Mouse (Mus musculus): ENCODE data around the gene Ppp2r5e. TPM values are rescaled to one million over a fixed set of nuclear protein-coding genes. Genes with fewer than 3 reads are reported as not detected.

The Ppp2r5e gene
- polyA plus RNA-seq, 1 experiment from 2014 or later, result 13.8 TPM

- Histone ChIP-seq H3K27me3 (ENCODE audit: control insufficient read depth, insufficient read depth, low read length) (no peaks in the 10 kb centered on the region), H3K4me2 (ENCODE audit: low read length) (no peak overlapping the region), H3K9ac (ENCODE audit: low read length) (no peak overlapping the region), H3K9me3 (ENCODE audit: control insufficient read depth, low read length) (peaks cover 9% of the 10 kb centered on the region; the same call in 1 of the 2 replicates), H3K4me1 (ENCODE audit: control insufficient read depth in 2 of 2, insufficient read depth in 2 of 2, low read length in 2 of 2) (no peaks in the 10 kb centered on the region), H3K36me3 (ENCODE audit: control insufficient read depth, insufficient read depth, low read length) (no peaks in the 10 kb centered on the region), H3K4me3 (ENCODE audit: control insufficient read depth in 1 of 2, insufficient read depth in 1 of 2, low read depth in 1 of 2, low read length in 2 of 2) (no peak overlapping the region), H3K27ac (replicated peaks in 1 of 2; ENCODE audit: control insufficient read depth in 1 of 2, insufficient read depth in 1 of 2, low read depth in 2 of 2, low read length in 2 of 2) (no peak overlapping the region)
- ATAC-seq (ENCODE audit: insufficient number of reproducible peaks, insufficient read depth, low FRiP score, low read depth), result no peak
- 86% methylated on average over 5 of the region's 5 CpGs for WGBS
Measured at GRCm38 (mm10) chr12:75623292-75623691, 27.2 kb upstream of the Ppp2r5e start.

DNA sequence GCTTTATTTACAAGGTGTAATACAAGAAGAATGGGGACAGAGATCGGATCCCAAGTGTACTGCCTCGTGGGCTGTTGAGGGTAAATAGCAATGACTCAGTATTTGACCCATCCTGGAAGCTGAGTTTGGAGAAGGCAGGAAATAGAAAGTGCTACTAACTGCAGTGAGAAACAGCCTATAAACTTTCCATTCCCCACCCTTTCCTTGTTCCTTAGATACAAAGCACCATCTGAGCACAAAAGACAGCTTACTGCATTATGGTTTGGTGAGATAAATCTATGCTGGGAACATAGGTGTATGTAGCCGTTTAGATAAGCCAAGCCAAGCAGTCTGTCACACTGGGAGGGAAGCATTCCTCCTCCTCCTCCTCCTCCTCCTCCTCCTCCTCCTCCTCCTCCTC lies 26.8 kb upstream of the Ppp2r5e start:
- Histone ChIP-seq H3K9me3 (ENCODE audit: control insufficient read depth, low read length) (peaks cover 9% of the 10 kb centered on the region; the same call in 1 of the 2 replicates), H3K4me3 (ENCODE audit: control insufficient read depth in 1 of 2, insufficient read depth in 1 of 2, low read depth in 1 of 2, low read length in 2 of 2) (no peak overlapping the region), H3K9ac (ENCODE audit: low read length) (no peak overlapping the region), H3K4me1 (ENCODE audit: control insufficient read depth in 2 of 2, insufficient read depth in 2 of 2, low read length in 2 of 2) (no peaks in the 10 kb centered on the region), H3K27me3 (ENCODE audit: control insufficient read depth, insufficient read depth, low read length) (no peaks in the 10 kb centered on the region), H3K27ac (replicated peaks in 1 of 2; ENCODE audit: control insufficient read depth in 1 of 2, insufficient read depth in 1 of 2, low read depth in 2 of 2, low read length in 2 of 2) (no peak overlapping the region), H3K36me3 (ENCODE audit: control insufficient read depth, insufficient read depth, low read length) (no peaks in the 10 kb centered on the region), H3K4me2 (ENCODE audit: low read length) (no peak overlapping the region)
- ATAC-seq (ENCODE audit: insufficient number of reproducible peaks, insufficient read depth, low FRiP score, low read depth), result no peak
- 68% methylated on average over 3 of the region's 3 CpGs for WGBS

DNA sequence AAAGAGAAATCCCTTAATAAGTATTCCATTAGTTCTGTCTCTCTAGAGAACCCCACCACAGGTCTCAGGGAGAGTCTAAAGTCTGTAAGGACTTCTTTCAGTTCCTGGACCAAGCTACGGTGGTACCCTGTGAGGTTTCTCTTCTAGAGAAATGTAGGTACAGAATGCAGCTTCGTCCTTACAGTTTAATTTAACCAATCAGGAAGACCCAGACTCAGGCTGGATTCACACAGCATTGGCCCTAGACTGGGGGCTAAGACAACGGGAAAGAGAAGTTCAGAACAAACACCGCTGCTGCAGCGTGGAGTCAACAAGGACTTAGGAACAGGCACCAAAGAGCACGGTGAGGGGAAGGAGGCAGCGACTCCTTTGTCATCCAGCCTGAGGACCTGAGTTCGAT lies 20.8 kb upstream of the Ppp2r5e start:
- WGBS, result 70% methylated on average over 8 of the region's 8 CpGs
- H3K4me2 ChIP-seq (ENCODE audit: low read length), result no peak overlapping the region
- peaks cover 5% of the 10 kb centered on the region; the same call in 1 of the 2 replicates for H3K9me3 ChIP-seq (ENCODE audit: control insufficient read depth, low read length)
- H3K36me3 ChIP-seq (ENCODE audit: control insufficient read depth, insufficient read depth, low read length), result no peaks in the 10 kb centered on the region
- ATAC-seq (ENCODE audit: insufficient number of reproducible peaks, insufficient read depth, low FRiP score, low read depth), result no peak
- no peak overlapping the region for H3K9ac ChIP-seq (ENCODE audit: low read length)
- H3K4me1 ChIP-seq (ENCODE audit: control insufficient read depth in 2 of 2, insufficient read depth in 2 of 2, low read length in 2 of 2), result no peaks in the 10 kb centered on the region
- no peaks in the 10 kb centered on the region for H3K27me3 ChIP-seq (ENCODE audit: control insufficient read depth, insufficient read depth, low read length)
- H3K4me3 ChIP-seq (ENCODE audit: control insufficient read depth in 1 of 2, insufficient read depth in 1 of 2, low read depth in 1 of 2, low read length in 2 of 2), result no peak overlapping the region
- H3K27ac ChIP-seq (replicated peaks in 1 of 2; ENCODE audit: control insufficient read depth in 1 of 2, insufficient read depth in 1 of 2, low read depth in 2 of 2, low read length in 2 of 2), result no peak overlapping the region

DNA sequence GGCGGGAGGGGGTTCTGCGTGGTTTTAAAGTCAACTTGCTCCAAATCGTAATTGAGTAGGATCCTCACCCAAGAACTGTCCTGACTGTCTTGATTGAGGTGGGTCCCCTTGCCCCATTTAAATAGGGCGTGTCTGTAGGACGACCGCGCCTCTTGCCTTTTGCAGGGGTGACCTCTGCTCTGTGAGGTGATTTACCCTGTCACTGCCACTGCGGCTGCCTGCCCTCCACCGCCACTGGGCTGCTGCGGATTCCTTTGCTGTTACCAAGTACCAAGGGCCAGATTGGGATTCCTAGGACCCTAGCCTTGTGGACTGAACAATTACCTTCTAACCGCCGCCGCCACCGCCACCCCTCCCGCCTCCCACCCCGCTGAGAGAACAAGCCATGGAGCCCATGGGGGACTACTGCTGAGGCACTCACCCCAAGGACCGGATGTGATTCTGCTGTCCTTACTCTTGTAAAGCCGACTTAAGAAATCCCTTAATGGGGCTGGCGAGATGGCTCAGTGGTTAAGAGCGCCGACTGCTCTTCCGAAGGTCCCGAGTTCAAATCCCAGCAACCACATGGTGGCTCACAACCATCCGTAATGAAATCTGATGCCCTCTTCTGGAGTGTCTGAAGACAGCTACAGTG lies 20.2 kb upstream of the Ppp2r5e start:
- H3K27me3 ChIP-seq (ENCODE audit: control insufficient read depth, insufficient read depth, low read length), result no peaks in the 10 kb centered on the region

DNA sequence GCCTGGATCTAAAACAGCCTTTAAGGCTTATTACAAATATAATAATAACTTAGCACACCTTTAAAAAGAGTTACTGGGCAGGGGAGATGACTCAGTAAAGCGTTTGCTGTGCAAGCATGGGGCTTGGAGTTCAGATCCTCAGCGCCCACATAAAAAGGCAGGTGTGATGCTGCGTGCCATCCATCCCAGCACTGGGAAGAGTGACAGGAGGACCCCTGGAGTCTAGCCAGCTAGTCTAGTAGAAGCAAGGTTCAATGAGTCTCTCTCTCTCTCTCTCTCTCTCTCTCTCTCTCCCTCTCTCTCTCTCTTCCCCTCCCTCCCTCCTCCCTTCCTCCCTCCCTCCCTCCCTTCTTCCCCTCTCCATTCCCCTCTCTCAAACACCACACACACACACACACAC lies 19.5 kb upstream of the Ppp2r5e start:
- Histone ChIP-seq H3K4me2 (ENCODE audit: low read length) (peak overlapping the region; percentile 63), H3K9me3 (ENCODE audit: control insufficient read depth, low read length) (no peaks in the 10 kb centered on the region), H3K9ac (ENCODE audit: low read length) (no peak overlapping the region), H3K36me3 (ENCODE audit: control insufficient read depth, insufficient read depth, low read length) (no peaks in the 10 kb centered on the region), H3K4me3 (ENCODE audit: control insufficient read depth in 1 of 2, insufficient read depth in 1 of 2, low read depth in 1 of 2, low read length in 2 of 2) (peak overlapping the region in 1 of 2 experiments; percentile 28; a peak in 1 of 4 replicates), H3K27ac (replicated peaks in 1 of 2; ENCODE audit: control insufficient read depth in 1 of 2, insufficient read depth in 1 of 2, low read depth in 2 of 2, low read length in 2 of 2) (peak overlapping the region in 1 of 2 experiments; percentile 20; a peak in 1 of 4 replicates), H3K27me3 (ENCODE audit: control insufficient read depth, insufficient read depth, low read length) (no peaks in the 10 kb centered on the region), H3K4me1 (ENCODE audit: control insufficient read depth in 2 of 2, insufficient read depth in 2 of 2, low read length in 2 of 2) (no peaks in the 10 kb centered on the region)
- 47% methylated on average over 3 of the region's 3 CpGs for WGBS
- no peak for ATAC-seq (ENCODE audit: insufficient number of reproducible peaks, insufficient read depth, low FRiP score, low read depth)

More for the DNA sequence above, 20.2 kb upstream of the Ppp2r5e start:
- peak; percentile 59 for ATAC-seq (ENCODE audit: insufficient number of reproducible peaks, insufficient read depth, low FRiP score, low read depth)
- Histone ChIP-seq H3K9me3 (ENCODE audit: control insufficient read depth, low read length) (0 out of 2 replicates have a peak, but pooled peaks cover under 1% of the 10 kb centered on the region), H3K4me2 (ENCODE audit: low read length) (peak overlapping the region; percentile 63), H3K4me1 (ENCODE audit: control insufficient read depth in 2 of 2, insufficient read depth in 2 of 2, low read length in 2 of 2) (no peaks in the 10 kb centered on the region), H3K36me3 (ENCODE audit: control insufficient read depth, insufficient read depth, low read length) (no peaks in the 10 kb centered on the region), H3K9ac (ENCODE audit: low read length) (peak overlapping the region; percentile 58; the same call in 1 of the 2 replicates), H3K4me3 (ENCODE audit: control insufficient read depth in 1 of 2, insufficient read depth in 1 of 2, low read depth in 1 of 2, low read length in 2 of 2) (peak overlapping the region; percentile 28 to 33), H3K27ac (replicated peaks in 1 of 2; ENCODE audit: control insufficient read depth in 1 of 2, insufficient read depth in 1 of 2, low read depth in 2 of 2, low read length in 2 of 2) (peak overlapping the region in 1 of 2 experiments; percentile 20; a peak in 1 of 4 replicates)
- 7% methylated on average over 23 of the region's 24 CpGs for WGBS

DNA sequence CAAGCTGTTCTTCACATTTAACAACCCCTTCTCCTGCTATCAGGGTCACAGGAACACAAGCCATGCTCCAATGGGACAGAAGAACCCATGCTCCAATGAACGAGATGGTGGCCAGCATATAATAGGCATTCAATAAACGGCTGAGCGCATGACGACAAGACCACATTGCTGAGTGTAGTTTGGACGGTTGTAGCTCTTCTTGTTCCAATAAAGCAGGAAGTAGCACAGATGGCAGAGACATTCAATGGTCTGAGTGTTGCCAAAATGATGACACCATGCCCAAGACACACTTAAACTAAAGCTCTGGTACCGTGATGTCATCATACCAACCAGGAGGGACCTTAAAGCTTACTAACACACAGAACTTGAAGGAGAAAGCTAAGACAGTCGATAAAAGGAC lies 16.7 kb upstream of the Ppp2r5e start:
- no peak overlapping the region for H3K9ac ChIP-seq (ENCODE audit: low read length)
- 84% methylated on average over 7 of the region's 7 CpGs for WGBS
- no peak overlapping the region for H3K27ac ChIP-seq (replicated peaks in 1 of 2; ENCODE audit: control insufficient read depth in 1 of 2, insufficient read depth in 1 of 2, low read depth in 2 of 2, low read length in 2 of 2)
- no peak overlapping the region for H3K4me2 ChIP-seq (ENCODE audit: low read length)
- no peak for ATAC-seq (ENCODE audit: insufficient number of reproducible peaks, insufficient read depth, low FRiP score, low read depth)
- no peaks in the 10 kb centered on the region for H3K36me3 ChIP-seq (ENCODE audit: control insufficient read depth, insufficient read depth, low read length)
- H3K4me1 ChIP-seq (ENCODE audit: control insufficient read depth in 2 of 2, insufficient read depth in 2 of 2, low read length in 2 of 2), result no peaks in the 10 kb centered on the region
- no peaks in the 10 kb centered on the region for H3K9me3 ChIP-seq (ENCODE audit: control insufficient read depth, low read length)
- H3K27me3 ChIP-seq (ENCODE audit: control insufficient read depth, insufficient read depth, low read length), result no peaks in the 10 kb centered on the region
- H3K4me3 ChIP-seq (ENCODE audit: control insufficient read depth in 1 of 2, insufficient read depth in 1 of 2, low read depth in 1 of 2, low read length in 2 of 2), result no peak overlapping the region

- peaks cover 0 to under 1% of the 10 kb centered on the region in 2 experiments; a peak in 2 of 4 replicates for H3K4me1 ChIP-seq (ENCODE audit: control insufficient read depth in 2 of 2, insufficient read depth in 2 of 2, low read length in 2 of 2)
- WGBS, result 29% methylated on average over 4 of the region's 4 CpGs
- ATAC-seq (ENCODE audit: insufficient number of reproducible peaks, insufficient read depth, low FRiP score, low read depth), result no peak
- H3K9me3 ChIP-seq (ENCODE audit: control insufficient read depth, low read length), result no peaks in the 10 kb centered on the region
- no peaks in the 10 kb centered on the region for H3K36me3 ChIP-seq (ENCODE audit: control insufficient read depth, insufficient read depth, low read length)
- no peak overlapping the region for H3K4me3 ChIP-seq (ENCODE audit: control insufficient read depth in 1 of 2, insufficient read depth in 1 of 2, low read depth in 1 of 2, low read length in 2 of 2)
- no peak overlapping the region for H3K9ac ChIP-seq (ENCODE audit: low read length)
- no peaks in the 10 kb centered on the region for H3K27me3 ChIP-seq (ENCODE audit: control insufficient read depth, insufficient read depth, low read length)
- H3K4me2 ChIP-seq (ENCODE audit: low read length), result no peak overlapping the region
- H3K27ac ChIP-seq (replicated peaks in 1 of 2; ENCODE audit: control insufficient read depth in 1 of 2, insufficient read depth in 1 of 2, low read depth in 2 of 2, low read length in 2 of 2), result no peak overlapping the region
Measured at GRCm38 (mm10) chr12:75599490-75599889, 3.4 kb upstream of the Ppp2r5e start.

- H3K9ac ChIP-seq (ENCODE audit: low read length), result no peak overlapping the region
- no peak overlapping the region for H3K4me2 ChIP-seq (ENCODE audit: low read length)
- no peak for ATAC-seq (ENCODE audit: insufficient number of reproducible peaks, insufficient read depth, low FRiP score, low read depth)
- H3K36me3 ChIP-seq (ENCODE audit: control insufficient read depth, insufficient read depth, low read length), result no peaks in the 10 kb centered on the region
- H3K9me3 ChIP-seq (ENCODE audit: control insufficient read depth, low read length), result no peaks in the 10 kb centered on the region
- H3K4me3 ChIP-seq (ENCODE audit: control insufficient read depth in 1 of 2, insufficient read depth in 1 of 2, low read depth in 1 of 2, low read length in 2 of 2), result no peak overlapping the region
- H3K27ac ChIP-seq (replicated peaks in 1 of 2; ENCODE audit: control insufficient read depth in 1 of 2, insufficient read depth in 1 of 2, low read depth in 2 of 2, low read length in 2 of 2), result no peak overlapping the region
- H3K4me1 ChIP-seq (ENCODE audit: control insufficient read depth in 2 of 2, insufficient read depth in 2 of 2, low read length in 2 of 2), result peaks cover under 1 to 6% of the 10 kb centered on the region in 2 experiments; a peak in 3 of 4 replicates
- 67% methylated on average over 4 of the region's 4 CpGs for WGBS
- no peaks in the 10 kb centered on the region for H3K27me3 ChIP-seq (ENCODE audit: control insufficient read depth, insufficient read depth, low read length)
Measured at GRCm38 (mm10) chr12:75598988-75599387, 2.9 kb upstream of the Ppp2r5e start.
